Mouse (Mus musculus) liver, embryonic 14.5 days (tissue): ENCODE data around the gene Dcbld1. TPM values are rescaled to one million over a fixed set of nuclear protein-coding genes. Genes with fewer than 3 reads are reported as not detected.

ENCODE experiments used
- ATAC-seq: fragments of 200-750 bp; cut with Nextera tagmentation; 2 replicates; pipeline ENCODE4 v1.8.0; 2017; ENCODE audit warnings: moderate number of reproducible peaks, mild to moderate bottlenecking, moderate library complexity; ENCODE audit not compliant: insufficient read depth
- DNase-seq, 3 experiments: peaks; one replicate each; pipeline ENCODE4 v3.0.0-alpha.2; 2012 to 2013; ENCODE audit warnings: low read depth in 3 of 3, low spot score in 3 of 3
- H3K27ac ChIP-seq: fragments of 300-500 bp; sonication (generic); 2 replicates; pipeline ENCODE4 v1.5.1; 2014; ENCODE audit warnings: moderate library complexity, mild to moderate bottlenecking, control low read depth, inconsistent platforms
- H3K27me3 ChIP-seq: fragments of 300-500 bp; sonication (generic); 2 replicates; pipeline ENCODE4 v1.6.1; 2014; ENCODE audit warnings: mild to moderate bottlenecking, low read length, moderate library complexity; ENCODE audit not compliant: control insufficient read depth, insufficient read depth
- H3K36me3 ChIP-seq: fragments of 300-500 bp; sonication (generic); replicated peaks from 2 replicates; pipeline ENCODE4 v1.6.1; 2014; ENCODE audit warnings: low read depth; ENCODE audit not compliant: control insufficient read depth, insufficient read depth
- H3K4me1 ChIP-seq, 2 experiments: fragments of 200-500 bp in 1 of 2; fragments of 300-500 bp in 1 of 2; sonication (generic) in 1 of 2; replicated peaks; 2 replicates each; pipeline ENCODE4 v1.6.1; 2012 to 2014; ENCODE audit warnings: antibody characterized with exemption in 1 of 2, inconsistent platforms in 1 of 2, low read length in 1 of 2; ENCODE audit not compliant: control insufficient read depth in 2 of 2, insufficient read depth in 2 of 2
- H3K4me2 ChIP-seq: fragments of 300-500 bp; sonication (generic); 2 replicates; pipeline ENCODE4 v1.6.1; 2014; ENCODE audit warnings: low read depth, mild to moderate bottlenecking, control low read depth, moderate library complexity
- H3K4me3 ChIP-seq, 2 experiments: fragments of 200-500 bp in 1 of 2; fragments of 300-500 bp in 1 of 2; sonication (generic) in 1 of 2; 2 replicates each; pipeline ENCODE4 v1.5.1; 2012 to 2014; ENCODE audit warnings: low read depth in 2 of 2, low read length in 2 of 2, mild to moderate bottlenecking in 2 of 2, control low read depth in 1 of 2, inconsistent platforms in 1 of 2, moderate library complexity in 1 of 2; ENCODE audit not compliant: insufficient read depth in 1 of 2
- H3K9ac ChIP-seq: fragments of 300-500 bp; sonication (generic); replicated peaks from 2 replicates; pipeline ENCODE4 v1.6.1; 2014; ENCODE audit warnings: mild to moderate bottlenecking, control low read depth, moderate library complexity
- H3K9me3 ChIP-seq: fragments of 300-500 bp; sonication (generic); 2 replicates; pipeline ENCODE4 v1.6.1; 2016; ENCODE audit warnings: low read length, mixed read lengths; ENCODE audit not compliant: control insufficient read depth
- CTCF ChIP-seq: IDR thresholded peaks from 2 replicates; pipeline ENCODE4 v1.5.1; 2016; ENCODE audit warnings: antibody characterized with exemption, low read depth, control low read depth
- EP300 ChIP-seq: IDR thresholded peaks from 2 replicates; pipeline ENCODE4 v1.6.1; 2016; ENCODE audit warnings: antibody characterized with exemption, low read depth
- WGBS: fragments of 180-500 bp; shearing (Covaris S2); extraction: QIAGEN DNeasy Blood & Tissue Kit; methylation state at CpG from one replicate; pipeline ENCODE4 v1.1.7; 2014; ENCODE audit not compliant: insufficient replicate concordance; 5-methylcytosine and 5-hydroxymethylcytosine counted together
- polyA plus RNA-seq, 2 experiments: library from polyadenylated mRNA; depleted of rRNA in 1 of 2; stranded (reverse) in 1 of 2; unstranded in 1 of 2; fragments of >200 nt; fragmentation: Nextera tagmentation in 1 of 2; extraction: Ambion mirVana in 1 of 2; gene quantifications; 2 replicates each; pipeline versions ENCODE4 v1.2.1 to v1.2.3; 2012 to 2014

Dcbld1 gene
- polyA plus RNA-seq, 2 experiments, result 1.9 to 2.9 TPM

DNA sequence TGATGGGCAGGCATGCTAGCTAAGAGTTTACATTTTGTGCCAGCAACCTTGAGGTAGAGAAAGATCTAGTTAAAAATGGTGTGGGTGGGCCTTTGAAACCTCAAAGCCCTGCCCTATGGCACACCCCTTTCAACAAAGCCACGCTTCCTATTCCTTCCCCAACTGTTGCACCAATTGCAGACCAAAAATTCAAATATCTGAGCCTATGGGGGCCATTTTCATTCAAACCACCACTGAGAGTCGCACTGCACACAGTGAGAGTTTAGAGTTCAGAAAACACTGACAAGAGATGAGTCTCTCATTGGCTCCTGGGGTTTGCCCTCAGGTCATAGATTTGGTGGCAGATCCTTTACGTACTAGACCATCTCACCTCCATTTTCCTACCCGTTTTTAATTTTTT lies 68.3 kb downstream of the Dcbld1 start:
- H3K27me3 ChIP-seq, result no peaks in the 10 kb centered on the region
- no peaks in the 10 kb centered on the region for H3K4me1 ChIP-seq
- no peaks in the 10 kb centered on the region for H3K9me3 ChIP-seq
- H3K9ac ChIP-seq, result no peak overlapping the region
- DNase-seq, result no peak
- H3K36me3 ChIP-seq, result no peaks in the 10 kb centered on the region
- no peak overlapping the region for H3K4me2 ChIP-seq
- TF ChIP-seq EP300, result no peak
- no peak for TF ChIP-seq CTCF
- no peak for ATAC-seq
- H3K4me3 ChIP-seq, result no peak overlapping the region
- no peak overlapping the region for H3K27ac ChIP-seq
- 65% methylated on average over 4 of the region's 4 CpGs for WGBS

DNA sequence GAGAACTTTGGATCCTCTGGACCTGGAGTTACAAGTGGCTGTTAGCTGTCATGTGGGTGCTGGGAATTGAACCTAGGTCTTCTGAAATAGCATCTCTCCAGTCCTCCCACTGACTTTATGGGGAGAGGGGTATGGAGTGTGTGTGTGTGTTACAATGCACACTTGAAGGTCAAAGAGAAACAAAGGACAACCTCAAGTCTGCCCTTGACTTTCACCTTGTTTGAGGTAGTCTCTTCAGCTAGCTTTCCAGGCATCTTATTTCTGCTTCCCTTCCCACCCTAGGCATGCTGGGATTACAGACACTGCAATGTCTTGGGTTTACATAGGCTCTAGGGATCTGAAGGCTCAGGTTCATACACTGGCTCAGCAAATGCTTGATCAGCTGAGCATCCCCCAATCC lies 68.9 kb downstream of the Dcbld1 start:
- Histone ChIP-seq H3K4me1 (no peaks in the 10 kb centered on the region), H3K36me3 (no peaks in the 10 kb centered on the region), H3K4me3 (no peak overlapping the region), H3K4me2 (no peak overlapping the region), H3K27ac (no peak overlapping the region), H3K27me3 (no peaks in the 10 kb centered on the region), H3K9ac (no peak overlapping the region), H3K9me3 (no peaks in the 10 kb centered on the region)
- ATAC-seq (no peak), DNase-seq (no peak)
- TF ChIP-seq EP300 (no peak), CTCF (no peak)

DNA sequence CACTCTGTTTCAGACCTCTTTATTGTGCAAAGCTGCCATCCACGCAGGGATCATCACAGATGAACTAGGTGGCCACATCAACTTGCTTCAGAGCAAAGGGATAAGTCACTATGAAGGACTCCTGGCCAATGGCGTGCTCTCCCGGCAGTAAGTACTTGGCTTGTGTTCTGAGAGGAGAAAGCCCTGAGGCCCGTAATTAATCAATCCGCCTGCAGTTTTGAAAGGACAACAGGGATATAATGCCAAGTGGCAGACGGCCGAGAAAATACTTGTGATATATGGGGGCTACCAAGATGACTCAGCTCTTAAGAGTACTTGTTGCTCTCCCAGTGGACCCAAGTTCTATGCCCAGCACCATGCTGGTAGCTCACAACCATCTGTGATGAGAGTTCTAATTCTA lies 71.2 kb downstream of the Dcbld1 start:
- no peak overlapping the region for H3K4me3 ChIP-seq
- H3K27ac ChIP-seq, result no peak overlapping the region
- H3K27me3 ChIP-seq, result no peaks in the 10 kb centered on the region
- TF ChIP-seq CTCF (no peak), EP300 (no peak)
- H3K4me2 ChIP-seq, result no peak overlapping the region
- H3K9me3 ChIP-seq, result no peaks in the 10 kb centered on the region
- H3K9ac ChIP-seq, result no peak overlapping the region
- no peaks in the 10 kb centered on the region for H3K36me3 ChIP-seq
- ATAC-seq (no peak), DNase-seq (no peak)
- WGBS, result 79% methylated on average over 7 of the region's 7 CpGs
- no peaks in the 10 kb centered on the region for H3K4me1 ChIP-seq

DNA sequence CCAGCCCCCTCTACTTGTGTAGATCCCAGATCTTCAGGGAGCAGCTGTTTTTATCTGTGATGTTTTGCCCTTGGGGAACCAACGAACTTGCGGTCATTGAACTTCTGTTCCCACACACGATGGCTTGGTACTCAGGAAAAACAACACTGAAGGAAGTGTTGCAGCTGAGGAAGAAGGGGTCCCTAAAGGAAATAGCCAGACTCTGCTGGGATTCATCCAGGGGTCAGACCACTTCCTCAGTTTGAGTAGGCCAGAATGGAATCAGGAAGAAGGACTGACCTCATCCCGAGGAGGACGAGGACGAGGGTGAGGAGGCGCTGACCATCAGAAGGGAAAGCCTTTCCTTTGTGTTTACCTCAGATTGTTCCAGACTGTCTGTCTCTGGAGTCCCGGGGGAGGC lies 75.8 kb downstream of the Dcbld1 start:
- Histone ChIP-seq H3K36me3 (no peaks in the 10 kb centered on the region), H3K4me3 (no peak overlapping the region), H3K27me3 (no peaks in the 10 kb centered on the region), H3K9ac (no peak overlapping the region), H3K4me1 (no peaks in the 10 kb centered on the region), H3K4me2 (no peak overlapping the region), H3K27ac (no peak overlapping the region), H3K9me3 (no peaks in the 10 kb centered on the region)
- TF ChIP-seq CTCF (no peak), EP300 (no peak)
- DNase-seq, result peak in 1 of 3 experiments; percentile 6
- 30% methylated on average over 8 of the region's 8 CpGs for WGBS
- ATAC-seq, result peak; percentile 45; the same call in 1 of the 2 replicates

DNA sequence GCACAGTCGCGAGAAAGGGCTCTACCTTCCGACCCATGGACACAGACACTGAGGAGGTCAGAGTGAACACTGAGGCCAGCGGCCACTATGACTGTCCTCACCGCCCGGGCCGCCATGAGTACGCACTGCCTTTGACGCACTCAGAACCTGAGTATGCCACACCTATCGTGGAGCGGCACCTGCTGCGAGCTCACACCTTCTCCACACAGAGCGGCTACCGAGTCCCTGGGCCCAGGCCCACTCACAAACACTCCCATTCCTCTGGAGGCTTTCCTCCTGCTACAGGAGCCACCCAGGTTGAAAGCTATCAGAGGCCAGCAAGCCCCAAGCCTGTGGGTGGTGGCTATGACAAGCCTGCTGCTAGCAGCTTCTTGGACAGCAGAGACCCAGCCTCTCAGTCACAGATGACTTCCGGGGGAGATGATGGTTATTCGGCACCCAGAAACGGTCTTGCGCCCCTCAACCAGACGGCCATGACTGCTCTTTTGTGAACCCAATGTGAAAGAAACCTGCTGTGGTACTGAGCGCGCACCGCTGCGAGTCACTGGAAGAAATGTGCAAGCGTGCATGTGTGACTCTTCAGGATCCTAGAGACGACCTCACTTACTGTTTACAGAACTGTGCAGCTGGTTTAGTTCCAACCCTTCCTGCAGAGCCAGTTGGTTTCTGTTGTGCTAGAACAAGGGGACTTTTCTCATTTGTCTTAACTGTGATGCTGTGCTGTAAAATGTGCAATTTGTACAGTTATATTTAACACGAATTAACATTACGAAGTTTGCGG lies 86.3 kb downstream of the Dcbld1 start:
- WGBS, result 84% methylated on average over 28 of the region's 28 CpGs
- H3K27ac ChIP-seq, result no peak overlapping the region
- no peaks in the 10 kb centered on the region for H3K36me3 ChIP-seq
- H3K9ac ChIP-seq, result no peak overlapping the region
- DNase-seq (no peak), ATAC-seq (no peak)
- no peaks in the 10 kb centered on the region for H3K4me1 ChIP-seq
- H3K27me3 ChIP-seq, result no peaks in the 10 kb centered on the region
- no peaks in the 10 kb centered on the region for H3K9me3 ChIP-seq
- H3K4me2 ChIP-seq, result no peak overlapping the region
- no peak for TF ChIP-seq EP300
- no peak for TF ChIP-seq CTCF
- no peak overlapping the region for H3K4me3 ChIP-seq
